Mouse (Mus musculus): ENCODE results near the gene Drap1.
A peak's percentile ranks its signal among the peaks of the same experiment; 100 is the strongest.

Gene Drap1

GRCm38 (mm10) chr19:5448354-5449150 lies 23.8 kb upstream of the Drap1 start:
- DNase-seq, result peak; percentile 47 to 54

GRCm38 (mm10) chr19:5447515-5448353 lies 23.0 kb upstream of the Drap1 start, which contains the start of gene Fosl1:
Gene Fosl1 (plus strand): TSS chr19:5447547.
- peak; percentile 92 to 93 for DNase-seq

GRCm38 (mm10) chr19:5445747-5446146 lies 21.0 kb upstream of the Drap1 start:
- DNase-seq, result no peak

- no peak for DNase-seq
Observed at GRCm38 (mm10) chr19:5444954-5445353, 20.2 kb upstream of the Drap1 start.

- no peak for DNase-seq
Observed at GRCm38 (mm10) chr19:5444371-5444908, 19.7 kb upstream of the Drap1 start.

GRCm38 (mm10) chr19:5433951-5434350 lies 9.2 kb upstream of the Drap1 start:
- no peak for DNase-seq

GRCm38 (mm10) chr19:5432992-5433852 lies 8.4 kb upstream of the Drap1 start:
- DNase-seq, result peak; percentile 55 to 56

GRCm38 (mm10) chr19:5431911-5432464 lies 7.2 kb upstream of the Drap1 start:
- DNase-seq, result peak in 1 of 2 experiments; percentile 26

- DNase-seq, result no peak
Observed at GRCm38 (mm10) chr19:5430408-5430807, 5.6 kb upstream of the Drap1 start.

- DNase-seq, result no peak
Observed at GRCm38 (mm10) chr19:5429806-5430205, 5.0 kb upstream of the Drap1 start.

- DNase-seq, result no peak
Observed at GRCm38 (mm10) chr19:5429219-5429618, 4.4 kb upstream of the Drap1 start.

- DNase-seq, result peak; percentile 31 to 46
Observed at GRCm38 (mm10) chr19:5428083-5428482, 3.3 kb upstream of the Drap1 start.

GRCm38 (mm10) chr19:5426640-5427290 lies 2.0 kb upstream of the Drap1 start:
- no peak for DNase-seq

GRCm38 (mm10) chr19:5425906-5426565 lies 1.3 kb upstream of the Drap1 start:
- DNase-seq, result peak in 1 of 2 experiments; percentile 4

GRCm38 (mm10) chr19:5424092-5424781 lies 542 bp downstream of the Drap1 start:
- DNase-seq, result peak; percentile 68 to 72

- no peak for DNase-seq
Observed at GRCm38 (mm10) chr19:5423561-5423960, 1.2 kb downstream of the Drap1 start.

- DNase-seq, result no peak
Observed at GRCm38 (mm10) chr19:5422895-5423443, 1.8 kb downstream of the Drap1 start.

GRCm38 (mm10) chr19:5422267-5422666 lies 2.5 kb downstream of the Drap1 start:
- DNase-seq, result no peak

GRCm38 (mm10) chr19:5421784-5422183 lies 3.0 kb downstream of the Drap1 start:
- no peak for DNase-seq

- DNase-seq, result no peak
Observed at GRCm38 (mm10) chr19:5420579-5420978, 4.2 kb downstream of the Drap1 start.
